8 mouse cellular contexts compared by ENCODE assay signal in genomic region chr8:72443338-72443993, GRCm38 (mm10). TPM values are rescaled to one million over a fixed set of nuclear protein-coding genes. Genes with fewer than 3 reads are reported as not detected.
DNase-seq lines count a peak whose midpoint lies in the region; ATAC-seq and TF ChIP-seq lines count a peak whose summit lies in the region.

Gene Calr3 (minus strand): TSS chr8:72443870.
Gene 1700030K09Rik (plus strand): TSS chr8:72443880.

- H3K9ac ChIP-seq in heart, embryonic 15.5 days, result peak within 1 kb of the TSS; percentile 59
- peak within 1 kb of the TSS; percentile 59 for H3K9ac ChIP-seq in liver, embryonic 14.5 days (replicated peaks)
- peak within 1 kb of the TSS; percentile 71 for H3K9ac ChIP-seq in neural tube, embryonic 11.5 days (ENCODE audit: low read length)
- peak within 1 kb of the TSS; percentile 56 for H3K9ac ChIP-seq in stomach, postnatal 0 days (ENCODE audit: low read length)

- 7% methylated on average over 34 of the region's 34 CpGs for WGBS in forebrain, embryonic 10.5 days
- WGBS in heart, embryonic 15.5 days, result 5% methylated on average over 34 of the region's 34 CpGs
- 6% methylated on average over 34 of the region's 34 CpGs for WGBS in liver, embryonic 14.5 days (ENCODE audit: insufficient replicate concordance)
- 7% methylated on average over 34 of the region's 34 CpGs for WGBS in neural tube, embryonic 11.5 days
- 4% methylated on average over 34 of the region's 34 CpGs for WGBS in stomach, postnatal 0 days

- TF ChIP-seq EP300 in liver, embryonic 14.5 days (IDR thresholded peaks at IDR 0.05; ENCODE audit: low read depth), result no peak
- TF ChIP-seq EP300 in stomach, postnatal 0 days (optimal IDR thresholded peaks at IDR 0.05), result no peak

- no peaks in the 10 kb centered on the region for H3K27me3 ChIP-seq in forebrain, embryonic 10.5 days (ENCODE audit: poor library complexity, severe bottlenecking)
- H3K27me3 ChIP-seq in heart, embryonic 15.5 days, result no peaks in the 10 kb centered on the region
- no peaks in the 10 kb centered on the region for H3K27me3 ChIP-seq in liver, embryonic 14.5 days (ENCODE audit: control insufficient read depth, insufficient read depth, low read length)
- no peaks in the 10 kb centered on the region for H3K27me3 ChIP-seq in neural tube, embryonic 11.5 days (ENCODE audit: control insufficient read depth, insufficient read depth, low read length)
- no peaks in the 10 kb centered on the region for H3K27me3 ChIP-seq in stomach, postnatal 0 days (ENCODE audit: control insufficient read depth, insufficient read depth, low read length)

- no peaks in the 10 kb centered on the region for H3K9me3 ChIP-seq in forebrain, embryonic 10.5 days
- no peaks in the 10 kb centered on the region for H3K9me3 ChIP-seq in heart, embryonic 15.5 days (replicated peaks)
- H3K9me3 ChIP-seq in liver, embryonic 14.5 days (ENCODE audit: control insufficient read depth, low read length), result no peaks in the 10 kb centered on the region
- no peaks in the 10 kb centered on the region for H3K9me3 ChIP-seq in neural tube, embryonic 11.5 days (ENCODE audit: control insufficient read depth, low read length)
- no peaks in the 10 kb centered on the region for H3K9me3 ChIP-seq in stomach, postnatal 0 days (ENCODE audit: control insufficient read depth, low read length)

- peak within 1 kb of the TSS; percentile 74 for H3K4me2 ChIP-seq in heart, embryonic 15.5 days
- peak within 1 kb of the TSS; percentile 81 for H3K4me2 ChIP-seq in liver, embryonic 14.5 days (ENCODE audit: low read depth)
- peak within 1 kb of the TSS; percentile 63 for H3K4me2 ChIP-seq in neural tube, embryonic 11.5 days (ENCODE audit: low read depth)
- peak within 1 kb of the TSS; percentile 56 for H3K4me2 ChIP-seq in stomach, postnatal 0 days (replicated peaks; ENCODE audit: low read depth)

- peak; percentile 98 for DNase-seq in c-Kit-positive CD71-negative TER-119-negative erythroid progenitor cells, embryonic 14.5 days (ENCODE audit: low read depth)
- peak; percentile 97 for DNase-seq in forebrain, embryonic 10.5 days (ENCODE audit: extremely low spot score, low spot score)
- DNase-seq in kidney, postnatal 25 days, result peak; percentile 99 to 100
- DNase-seq in liver, embryonic 14.5 days (ENCODE audit: low read depth in 3 of 3, low spot score in 3 of 3), result peak; percentile 94 to 96 (median 96)
- peak; percentile 97 for DNase-seq in neural tube, embryonic 11.5 days (ENCODE audit: low spot score)
- DNase-seq in stomach, postnatal 0 days (ENCODE audit: low spot score), result peak; percentile 98

- H3K4me3 ChIP-seq in forebrain, embryonic 10.5 days, result peak within 1 kb of the TSS; percentile 53
- peak within 1 kb of the TSS; percentile 51 for H3K4me3 ChIP-seq in heart, embryonic 15.5 days
- peak within 1 kb of the TSS; percentile 55 to 70 for H3K4me3 ChIP-seq in liver, embryonic 14.5 days (ENCODE audit: insufficient read depth in 1 of 2, low read depth in 2 of 2, low read length in 2 of 2)
- peak within 1 kb of the TSS; percentile 38 for H3K4me3 ChIP-seq in neural tube, embryonic 11.5 days (ENCODE audit: low read depth, low read length)
- H3K4me3 ChIP-seq in stomach, postnatal 0 days (ENCODE audit: low read depth, low read length), result peak within 1 kb of the TSS; percentile 33

- H3K36me3 ChIP-seq in forebrain, embryonic 10.5 days (replicated peaks), result peaks cover 25% of the 10 kb centered on the region
- H3K36me3 ChIP-seq in heart, embryonic 15.5 days, result no peaks in the 10 kb centered on the region
- H3K36me3 ChIP-seq in liver, embryonic 14.5 days (replicated peaks; ENCODE audit: control insufficient read depth, insufficient read depth, low read depth), result no peaks in the 10 kb centered on the region
- peaks cover 2% of the 10 kb centered on the region; the same call in 1 of the 2 replicates for H3K36me3 ChIP-seq in neural tube, embryonic 11.5 days (ENCODE audit: control insufficient read depth, insufficient read depth, low read length)
- H3K36me3 ChIP-seq in stomach, postnatal 0 days (ENCODE audit: control insufficient read depth, insufficient read depth, low read length), result no peaks in the 10 kb centered on the region

- H3K4me1 ChIP-seq in forebrain, embryonic 10.5 days, result peaks cover 10% of the 10 kb centered on the region
- peaks cover 4% of the 10 kb centered on the region; the same call in 1 of the 2 replicates for H3K4me1 ChIP-seq in heart, embryonic 15.5 days (replicated peaks)
- peaks cover 3 to 10% of the 10 kb centered on the region in 2 experiments; a peak in 3 of 4 replicates for H3K4me1 ChIP-seq in liver, embryonic 14.5 days (replicated peaks; ENCODE audit: control insufficient read depth in 2 of 2, insufficient read depth in 2 of 2, low read length in 1 of 2)
- H3K4me1 ChIP-seq in neural tube, embryonic 11.5 days (ENCODE audit: control insufficient read depth, insufficient read depth, low read length), result no peaks in the 10 kb centered on the region
- H3K4me1 ChIP-seq in stomach, postnatal 0 days (replicated peaks; ENCODE audit: control insufficient read depth, insufficient read depth), result no peaks in the 10 kb centered on the region

- peak; percentile 100 for ATAC-seq in CD4-positive, CD25-positive, alpha-beta regulatory T cell, adult 4 months
- ATAC-seq in heart, embryonic 15.5 days (replicated peaks; ENCODE audit: insufficient number of reproducible peaks, insufficient read depth, low FRiP score, low read depth), result peak; percentile 99
- peak; percentile 98 for ATAC-seq in liver, embryonic 14.5 days (ENCODE audit: insufficient read depth)
- peak; percentile 99 for ATAC-seq in neural tube, embryonic 11.5 days (ENCODE audit: insufficient read depth, low FRiP score, low TSS enrichment)
- ATAC-seq in stomach, postnatal 0 days (ENCODE audit: low FRiP score, low TSS enrichment), result peak; percentile 99

- TF ChIP-seq CTCF in liver, embryonic 14.5 days (IDR thresholded peaks at IDR 0.05; ENCODE audit: low read depth), result no peak
- TF ChIP-seq CTCF in stomach, postnatal 0 days (IDR thresholded peaks at IDR 0.05; ENCODE audit: low read depth), result no peak

- peak within 1 kb of the TSS; percentile 89 for H3K27ac ChIP-seq in forebrain, embryonic 10.5 days
- 0 out of 2 replicates have a peak within 1 kb of the TSS, but pooled peaks have one; percentile 29 for H3K27ac ChIP-seq in heart, embryonic 15.5 days
- no peak within 1 kb of the TSS; the same call in 1 of the 2 replicates for H3K27ac ChIP-seq in liver, embryonic 14.5 days
- no peak within 1 kb of the TSS for H3K27ac ChIP-seq in neural tube, embryonic 11.5 days (ENCODE audit: low read depth, low read length)
- H3K27ac ChIP-seq in stomach, postnatal 0 days (replicated peaks), result 0 out of 2 replicates have a peak within 1 kb of the TSS, but pooled peaks have one; percentile 63

RNA-seq across cellular contexts. Expression of gene Calr3, which starts in this region (rescaled TPM):
- under 1 TPM; 0.86 to 0.94 TPM for polyA plus RNA-seq in CD4-positive, CD25-positive, alpha-beta regulatory T cell, adult 4 months (2017; shearing (Covaris generic))
- 1.1 and 1.5 TPM in 2 replicates for polyA plus RNA-seq in forebrain, embryonic 10.5 days (2016; fragmentation: Nextera tagmentation; extraction: Ambion mirVana)
- 1.1 and 1.2 TPM in 2 replicates for polyA plus RNA-seq in heart, embryonic 15.5 days (2015; fragmentation: Nextera tagmentation; extraction: Ambion mirVana)
- 0.09 and 0.21 TPM in 2 replicates for polyA plus RNA-seq in liver, embryonic 14.5 days (2012; rRNA removed)
- 0.53 and 0.83 TPM in 2 replicates for polyA plus RNA-seq in liver, embryonic 14.5 days (2014; fragmentation: Nextera tagmentation; extraction: Ambion mirVana)
- polyA plus RNA-seq in neural tube, embryonic 11.5 days (2014; fragmentation: Nextera tagmentation; extraction: Ambion mirVana), result 1.2 and 1.9 TPM in 2 replicates
- polyA plus RNA-seq in stomach, postnatal 0 days (2015; fragmentation: Nextera tagmentation; extraction: Ambion mirVana), result 5.4 TPM in 2 replicates

RNA-seq across cellular contexts. Expression of gene 1700030K09Rik, which starts in this region (rescaled TPM):
- polyA plus RNA-seq in CD4-positive, CD25-positive, alpha-beta regulatory T cell, adult 4 months (2017; shearing (Covaris generic)), result 10 to 100 TPM in 1 of 2 experiments, 1 to 10 TPM in 1; 8.3 to 13.4 TPM
- polyA plus RNA-seq in forebrain, embryonic 10.5 days (2016; fragmentation: Nextera tagmentation; extraction: Ambion mirVana), result 13.6 and 14.3 TPM in 2 replicates
- polyA plus RNA-seq in heart, embryonic 15.5 days (2015; fragmentation: Nextera tagmentation; extraction: Ambion mirVana), result 8.6 and 11.0 TPM in 2 replicates
- 1.8 and 3.2 TPM in 2 replicates for polyA plus RNA-seq in liver, embryonic 14.5 days (2012; rRNA removed)
- polyA plus RNA-seq in liver, embryonic 14.5 days (2014; fragmentation: Nextera tagmentation; extraction: Ambion mirVana), result 2.2 and 2.4 TPM in 2 replicates
- polyA plus RNA-seq in neural tube, embryonic 11.5 days (2014; fragmentation: Nextera tagmentation; extraction: Ambion mirVana), result 13.3 and 15.4 TPM in 2 replicates
- 4.2 and 5.4 TPM in 2 replicates for polyA plus RNA-seq in stomach, postnatal 0 days (2015; fragmentation: Nextera tagmentation; extraction: Ambion mirVana)

Comparison
In these comparisons a context has a peak if more than half of its experiments do, and no peak if none do; other contexts are left out.
1. H3K27ac ChIP-seq: peak in forebrain, embryonic 10.5 days (single experiment), heart, embryonic 15.5 days (single experiment) and stomach, postnatal 0 days (single experiment); none in liver, embryonic 14.5 days (single experiment) and neural tube, embryonic 11.5 days (single experiment).
2. Peak in every context shown above with its lines, with median percentiles within 50 percentile points of each other: ATAC-seq, DNase-seq, H3K4me3 ChIP-seq, H3K4me2 ChIP-seq and H3K9ac ChIP-seq.